Mouse (Mus musculus) hematopoietic stem cell, adult 5-6 weeks (primary cell): ENCODE data around the gene Inip. TPM values are rescaled to one million over a fixed set of nuclear protein-coding genes. Genes with fewer than 3 reads are reported as not detected.
A peak's percentile ranks its signal among the peaks of the same experiment; 100 is the strongest.

Experiments used
- ATAC-seq, 2 experiments: fragments of 125-278 bp in 1 of 2; replicated peaks in 1 of 2; 2 replicates each; pipeline ENCODE4 v1.8.0; 2016 to 2017; ENCODE audit warnings: inconsistent platforms in 2 of 2, mild to moderate bottlenecking in 2 of 2, moderate number of reproducible peaks in 2 of 2, low read depth in 1 of 2, moderate TSS enrichment in 1 of 2; ENCODE audit not compliant: low FRiP score in 2 of 2, poor library complexity in 2 of 2, severe bottlenecking in 2 of 2, insufficient read depth in 1 of 2, low TSS enrichment in 1 of 2
- total RNA-seq: library from RNA; stranded (forward); fragments of 172-1452, 232-1000 nt; gene quantifications from 2 replicates; pipeline ENCODE4 v1.2.3, GENCODE M21; 2017

Gene Inip
- total RNA-seq = 48.5 and 65.8 TPM in 2 replicates

DNA sequence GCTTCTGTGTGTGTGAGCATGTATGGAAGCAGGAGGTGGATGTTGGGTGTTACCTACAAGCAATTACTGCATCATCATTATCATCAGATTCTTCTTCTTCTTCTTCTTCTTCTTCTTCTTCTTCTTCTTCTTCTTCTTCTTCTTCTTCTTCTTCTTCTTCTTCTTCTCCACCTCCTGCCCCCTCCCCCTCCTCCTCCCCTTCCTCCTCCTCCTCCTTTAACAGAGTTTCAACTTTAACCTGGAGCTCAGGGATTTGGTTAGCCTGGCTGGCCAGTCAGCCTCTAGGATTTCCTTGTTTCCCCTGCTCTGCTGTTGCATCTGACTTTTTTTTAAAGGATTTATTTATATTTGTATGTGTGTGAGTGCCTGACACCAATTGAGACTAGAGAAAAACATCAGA is at the start of gene Inip:
Inip (minus strand) TSS at position 101 of the 400 bp plus-strand sequence.
- no peak for ATAC-seq

DNA sequence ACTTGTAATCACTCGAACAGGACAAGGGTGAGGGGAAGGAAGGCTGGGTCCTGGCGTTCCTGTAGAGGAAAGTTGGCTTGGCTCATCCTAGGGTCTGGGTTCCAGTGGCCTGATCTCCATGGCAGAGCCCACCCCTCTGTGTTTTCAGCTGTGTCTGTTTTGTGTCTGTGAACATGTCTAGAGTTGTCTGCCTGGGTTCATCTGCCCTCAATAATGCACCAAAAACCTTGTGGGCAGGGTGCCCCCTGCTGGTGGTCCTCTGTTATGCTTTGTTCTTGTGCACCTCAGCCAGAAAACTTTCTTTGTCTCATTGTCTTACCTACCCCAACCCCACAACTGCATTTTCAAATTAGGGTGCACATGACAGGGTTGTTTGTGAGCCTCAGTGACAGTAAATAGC is 48.8 kb upstream of the Inip start:
- peak; percentile 58 to 73; a peak in 3 of 4 replicates for ATAC-seq

DNA sequence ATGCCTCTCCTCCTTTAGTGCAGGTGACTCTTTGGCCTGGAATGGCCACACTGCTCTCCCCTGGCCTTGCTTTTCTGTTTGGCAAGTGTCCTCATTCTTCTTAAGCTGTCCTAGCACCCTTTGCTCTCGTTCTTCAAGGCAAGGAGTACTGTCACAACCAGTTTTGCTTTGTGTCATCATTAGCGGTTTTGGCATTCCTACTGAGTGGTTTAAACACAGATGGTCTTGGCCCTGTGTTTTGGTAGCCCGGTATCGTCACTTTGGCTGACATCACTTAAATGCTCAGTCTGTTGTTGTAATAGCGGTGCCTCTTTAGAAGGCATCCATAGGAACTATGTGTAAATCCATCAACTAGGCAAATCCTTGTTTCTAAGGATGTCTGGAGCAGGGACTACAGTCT is 46.1 kb upstream of the Inip start:
- no peak for ATAC-seq

DNA sequence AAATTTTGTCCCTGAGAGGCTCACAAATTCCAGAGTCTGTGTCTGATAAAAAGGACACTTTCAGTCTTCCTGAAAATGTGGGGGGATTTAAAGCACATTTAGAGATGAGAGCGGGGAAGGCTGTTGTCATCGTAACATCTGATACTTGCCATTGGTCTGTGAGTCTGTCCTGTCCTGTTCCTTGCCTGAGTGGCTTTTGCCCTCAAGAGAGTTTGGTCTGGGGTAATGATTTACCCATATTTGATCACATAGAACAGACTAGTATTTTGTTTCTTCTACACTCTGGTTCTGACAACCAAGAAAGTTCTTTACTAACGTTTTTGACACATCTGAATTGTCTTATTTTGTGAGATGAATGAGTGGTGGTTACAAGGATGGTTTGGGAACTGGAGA is 43.9 kb upstream of the Inip start:
- ATAC-seq = peak; percentile 14 to 20; a peak in 2 of 4 replicates

DNA sequence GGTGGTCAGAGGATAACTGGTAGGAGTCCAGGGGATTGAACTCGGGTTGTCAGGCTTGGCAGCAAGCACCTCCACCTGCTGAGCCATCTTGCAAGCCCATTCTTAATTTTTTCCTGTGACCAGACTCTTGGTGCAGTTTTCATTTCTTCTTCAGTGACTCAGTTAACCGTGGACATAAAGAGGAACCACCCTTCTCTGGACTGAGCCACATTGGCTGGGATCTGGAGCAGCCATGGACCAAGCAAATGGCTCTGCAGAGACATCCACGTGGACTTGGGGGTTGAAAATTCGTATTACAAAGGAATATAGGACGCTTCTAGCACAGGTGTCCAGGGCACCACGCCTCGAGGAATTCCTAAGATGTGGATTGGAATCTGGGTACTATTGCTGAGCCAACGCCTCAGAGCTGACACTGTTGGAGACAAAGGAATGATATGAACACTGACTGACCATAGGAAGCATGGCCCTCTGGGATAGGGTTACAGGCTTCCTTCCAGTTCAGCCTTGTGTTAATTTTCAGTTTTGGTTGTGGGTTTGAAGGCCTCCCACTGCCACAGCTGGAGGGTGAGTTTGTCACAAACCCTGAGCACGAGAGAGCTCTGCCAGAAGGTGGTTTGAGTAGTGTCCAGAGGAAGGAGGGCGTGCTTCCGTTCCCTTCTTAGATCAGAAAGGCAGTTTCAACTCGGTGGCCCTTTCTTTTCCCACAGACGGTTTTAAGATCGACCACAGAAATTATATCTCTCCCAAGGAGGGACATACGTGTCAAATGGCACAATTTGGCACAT is 43.3 kb upstream of the Inip start:
- peak; percentile 87 to 91 for ATAC-seq

DNA sequence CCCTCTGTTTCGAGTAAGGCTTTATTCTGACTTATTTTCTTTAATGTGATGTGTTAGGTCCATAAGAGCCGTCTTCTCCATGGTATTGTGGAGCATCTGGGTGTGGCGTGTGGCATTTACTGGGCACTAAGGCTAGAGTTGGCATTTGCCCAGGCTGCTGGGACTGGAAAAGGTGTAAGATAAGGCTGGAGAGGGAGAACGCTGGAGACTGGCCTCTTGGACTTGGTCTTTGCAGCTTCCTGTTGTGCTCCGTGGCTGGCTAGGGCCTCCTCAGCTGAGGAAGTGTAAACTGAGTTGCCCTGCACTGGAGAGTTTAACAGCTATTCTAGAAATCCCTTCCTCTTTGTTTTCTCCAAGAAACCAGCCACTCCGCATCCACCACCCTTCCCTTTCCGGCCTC is 36.3 kb upstream of the Inip start:
- peak; percentile 57 to 72; a peak in 3 of 4 replicates for ATAC-seq

DNA sequence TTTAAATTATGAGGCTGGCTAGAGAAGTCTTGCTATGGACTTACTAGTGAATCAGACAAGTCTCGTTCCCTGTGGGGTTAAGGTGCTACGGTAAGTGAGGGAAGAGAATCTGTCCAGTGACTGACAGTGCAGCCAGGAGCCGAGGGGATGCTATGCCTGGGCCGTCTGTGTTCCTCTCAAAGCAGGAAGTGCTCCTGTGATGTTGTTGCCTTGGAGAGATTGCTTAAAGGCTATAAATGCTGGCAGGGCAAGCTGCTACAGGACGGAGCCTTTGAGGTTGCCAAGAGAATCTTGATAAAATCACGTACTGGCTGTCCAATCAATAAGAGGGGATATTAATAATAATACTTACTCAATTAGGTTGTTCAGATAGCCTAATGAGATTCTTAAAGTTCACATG is 31.4 kb upstream of the Inip start:
- peak; percentile 30 to 54; a peak in 1 of 4 replicates for ATAC-seq

DNA sequence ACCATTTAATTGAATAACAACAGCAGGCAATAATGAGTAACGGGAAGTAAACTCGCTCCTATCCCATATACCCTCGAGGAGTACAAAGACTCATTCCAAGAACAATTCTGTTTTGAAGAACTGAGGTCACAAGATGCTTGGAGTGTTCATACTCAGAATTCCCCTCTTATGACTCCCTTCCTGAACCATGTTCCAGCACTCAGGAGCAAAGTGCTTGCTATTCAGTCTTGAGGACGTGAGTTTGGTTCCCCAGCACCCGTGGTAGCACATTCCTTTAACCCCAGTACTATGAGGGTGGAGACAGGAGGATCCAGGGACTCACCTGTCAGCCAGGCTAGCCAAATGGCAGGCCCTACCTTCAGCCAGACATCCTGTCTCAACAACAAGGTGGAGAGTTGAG is 29.6 kb upstream of the Inip start:
- ATAC-seq = no peak

DNA sequence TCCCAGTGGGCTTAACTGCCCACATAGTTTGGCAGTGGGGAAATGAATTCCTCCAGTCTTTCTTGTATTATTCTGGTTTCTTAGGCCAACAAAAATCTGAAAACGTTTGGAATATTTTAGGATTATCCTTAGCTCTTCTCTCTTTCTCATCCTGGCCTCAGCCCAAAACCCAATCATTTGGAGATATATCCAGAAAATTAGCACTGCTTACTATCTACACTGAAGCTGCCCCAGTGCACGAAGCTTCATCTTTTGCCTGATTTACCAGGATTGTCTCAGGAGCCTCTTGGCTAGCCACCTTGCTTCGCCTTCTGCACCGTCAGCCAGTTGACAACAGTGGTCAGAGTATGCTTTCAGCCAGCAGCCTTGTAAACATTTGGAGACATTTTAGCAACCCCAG is 27.7 kb upstream of the Inip start:
- no peak for ATAC-seq

DNA sequence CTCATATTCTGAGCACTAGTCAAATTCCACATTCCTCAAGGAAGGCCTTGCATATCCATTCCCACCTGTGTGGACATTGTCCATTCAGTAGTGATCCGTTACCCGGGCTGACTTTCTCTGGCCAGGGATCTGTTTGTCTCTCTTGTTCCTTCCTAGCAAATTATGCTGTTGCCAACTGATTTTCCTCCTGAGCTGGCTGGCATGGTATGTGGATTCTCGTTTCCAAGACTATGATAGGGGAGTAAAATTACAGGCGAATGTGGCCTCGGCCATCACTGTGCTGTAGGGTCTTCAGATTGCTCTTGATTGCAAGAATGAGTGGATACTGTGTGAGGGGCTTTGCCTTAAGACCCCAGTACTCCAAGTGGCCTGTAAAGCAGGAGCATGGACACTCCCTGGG is 25.0 kb upstream of the Inip start:
- ATAC-seq = no peak

DNA sequence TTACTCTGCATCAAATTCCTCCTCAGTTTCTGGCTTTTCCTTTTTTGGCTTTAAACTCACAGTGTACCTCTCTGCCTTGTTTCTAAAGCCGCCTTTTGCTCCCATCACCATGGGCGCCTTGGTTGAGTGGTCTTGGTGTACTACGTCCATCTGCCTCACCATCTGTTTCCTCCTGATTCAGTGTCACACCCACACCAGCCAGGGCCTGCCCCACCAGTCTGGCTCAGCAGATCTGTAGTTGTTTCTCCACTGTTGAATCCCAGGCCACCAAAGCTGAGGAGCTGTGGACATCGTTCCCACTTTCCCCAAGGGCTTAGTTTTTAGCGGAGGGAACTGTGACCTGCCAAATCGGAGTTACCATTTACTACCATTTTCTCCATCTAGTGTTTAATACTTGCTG is 24.2 kb upstream of the Inip start:
- peak; percentile 92 to 93 for ATAC-seq

DNA sequence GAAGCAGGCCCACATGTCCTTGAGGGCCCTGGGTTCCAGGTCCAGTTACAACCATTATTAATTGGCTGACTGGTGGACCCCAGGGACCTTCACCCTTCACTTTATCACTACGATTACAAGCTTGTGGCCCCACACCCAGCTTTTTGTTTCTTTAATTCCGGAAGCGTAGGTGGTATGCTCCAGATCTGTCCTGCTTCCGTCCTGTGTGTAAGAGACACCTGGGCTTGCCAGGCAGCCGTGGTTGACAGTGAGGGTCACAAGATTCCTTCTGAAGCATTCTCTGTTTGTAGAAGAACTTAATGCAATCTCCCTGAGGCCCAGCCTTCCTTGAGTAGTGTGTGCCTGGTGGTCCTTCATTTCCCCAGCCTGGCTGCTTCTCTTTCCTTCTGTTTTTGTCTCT is 23.5 kb upstream of the Inip start:
- ATAC-seq = no peak

DNA sequence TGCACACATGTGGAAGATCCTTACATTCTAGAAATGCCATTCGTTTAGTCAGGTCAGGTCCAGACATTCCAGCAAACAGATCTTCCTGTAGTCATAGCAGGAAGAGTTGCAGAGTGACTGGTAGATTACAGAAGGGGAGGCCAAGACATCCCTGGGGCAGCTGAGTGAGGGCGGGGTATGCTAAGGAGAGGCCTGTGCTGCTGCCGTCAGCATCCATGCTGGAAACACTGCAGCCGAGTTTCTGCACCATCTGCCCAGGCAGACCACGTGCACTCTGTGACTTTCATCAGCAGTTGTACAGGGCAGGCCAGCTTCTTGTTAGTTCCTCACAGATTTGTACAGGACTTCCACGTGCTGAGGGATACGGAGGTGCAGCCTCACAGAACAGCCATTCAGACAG is 22.1 kb upstream of the Inip start:
- ATAC-seq = no peak

DNA sequence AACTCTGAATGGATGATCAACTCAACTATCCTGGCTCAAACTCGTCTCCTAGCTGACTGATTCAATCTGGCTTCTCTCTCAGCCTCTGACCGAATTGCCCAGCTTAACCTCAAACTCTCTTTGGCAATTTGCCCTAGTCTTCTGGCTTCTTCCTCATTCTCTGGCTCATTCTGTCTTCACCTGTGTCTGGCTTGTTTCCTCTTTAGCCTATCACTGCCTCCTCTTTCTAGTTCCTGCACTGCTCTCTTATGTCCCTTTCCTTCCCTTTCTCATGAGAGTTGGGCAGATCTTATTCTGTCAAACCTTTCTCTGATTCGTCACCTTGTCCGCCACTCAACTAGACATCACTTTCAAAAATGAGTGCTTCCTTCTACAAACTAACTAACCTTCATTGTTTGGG is 20.7 kb upstream of the Inip start:
- 0 out of 4 replicates have a peak, but pooled peaks of 1 of the 2 experiments have one; percentile 10 for ATAC-seq

DNA sequence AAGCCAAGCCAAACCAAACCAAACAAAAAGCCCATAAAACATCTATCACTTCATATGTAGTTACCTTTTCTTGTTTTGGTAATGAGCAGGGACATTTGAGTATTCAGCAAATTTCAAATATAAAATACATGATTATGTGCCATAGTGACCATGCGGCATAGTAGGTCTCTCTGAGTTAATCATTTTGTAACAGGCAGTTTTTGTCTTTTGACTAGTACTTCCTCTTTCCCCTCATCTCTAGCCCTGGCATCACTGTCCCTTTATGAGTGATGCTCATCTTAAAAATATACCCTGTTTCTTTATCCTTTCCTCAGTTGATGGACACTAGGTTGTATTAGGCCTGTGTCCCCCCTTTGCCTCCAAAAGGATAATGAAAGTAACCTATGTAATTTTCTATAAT is 20.1 kb upstream of the Inip start:
- ATAC-seq = no peak

DNA sequence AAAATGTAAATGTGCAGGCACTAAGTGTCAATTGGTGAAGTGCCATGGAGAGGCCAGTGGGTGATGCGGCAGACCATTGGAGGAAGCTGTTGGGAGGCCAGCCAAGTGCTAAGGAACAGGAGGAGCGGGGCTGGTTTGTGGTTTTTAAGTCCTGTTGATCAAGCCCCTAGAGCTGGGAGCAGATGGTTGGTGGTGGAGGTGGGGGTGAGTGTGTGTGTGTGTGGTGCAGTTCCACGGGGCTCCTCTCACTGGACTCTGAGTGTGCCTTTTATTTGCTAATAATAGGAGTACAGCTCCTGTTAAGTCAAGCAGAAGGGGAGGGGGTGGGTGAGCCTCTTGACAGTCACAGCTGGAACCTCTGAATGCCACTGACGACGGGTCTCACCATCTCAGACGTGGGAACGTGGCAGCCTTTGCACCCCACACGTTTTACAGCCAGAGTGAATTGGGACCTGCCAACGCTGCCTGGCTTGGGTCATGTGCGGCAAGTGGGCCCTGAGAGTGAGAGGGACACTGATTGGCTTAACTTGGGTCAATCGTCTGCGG is 18.2 kb upstream of the Inip start:
- ATAC-seq = peak; percentile 80 to 81

DNA sequence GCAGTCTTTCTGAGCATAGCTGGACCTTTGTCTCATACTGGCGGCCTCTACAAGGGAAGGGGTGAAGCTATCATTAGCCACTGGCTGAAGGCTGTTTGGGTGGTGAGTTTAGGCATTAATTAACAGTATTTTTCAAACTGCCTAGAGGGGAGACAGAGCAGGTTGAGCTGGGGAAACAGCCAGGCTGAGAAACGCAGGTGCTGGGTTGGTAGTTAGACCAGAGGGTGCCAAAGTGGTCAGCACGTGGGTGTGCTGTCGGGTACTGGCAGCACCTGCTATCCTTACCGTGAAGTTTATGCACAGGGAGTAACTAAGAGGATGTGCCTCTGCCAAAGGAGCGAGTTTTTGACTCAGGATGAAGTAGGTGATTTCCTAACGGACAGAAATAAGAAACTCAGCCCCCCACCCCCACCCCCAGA is 17.7 kb upstream of the Inip start:
- peak; percentile 33 to 37 for ATAC-seq

DNA sequence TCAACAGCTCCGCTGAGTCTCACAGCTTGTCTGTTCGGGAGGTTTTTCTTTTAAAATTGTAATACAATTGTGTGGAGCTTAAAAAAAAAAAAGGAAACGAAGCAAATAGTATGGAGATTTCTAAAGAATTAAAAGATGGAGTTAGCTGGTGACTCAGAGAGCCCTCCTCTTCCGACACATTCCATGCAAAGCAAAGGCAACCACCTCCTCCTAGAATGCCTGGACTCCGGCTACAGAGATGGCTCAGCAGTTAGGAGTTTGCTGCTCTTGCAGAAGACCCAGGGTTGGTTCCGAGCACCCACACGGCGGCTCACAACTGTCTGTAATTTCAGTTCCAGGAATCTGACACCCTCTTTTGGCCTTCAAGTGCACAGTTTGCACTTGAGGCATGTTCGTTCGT is 17.1 kb upstream of the Inip start:
- ATAC-seq = no peak

DNA sequence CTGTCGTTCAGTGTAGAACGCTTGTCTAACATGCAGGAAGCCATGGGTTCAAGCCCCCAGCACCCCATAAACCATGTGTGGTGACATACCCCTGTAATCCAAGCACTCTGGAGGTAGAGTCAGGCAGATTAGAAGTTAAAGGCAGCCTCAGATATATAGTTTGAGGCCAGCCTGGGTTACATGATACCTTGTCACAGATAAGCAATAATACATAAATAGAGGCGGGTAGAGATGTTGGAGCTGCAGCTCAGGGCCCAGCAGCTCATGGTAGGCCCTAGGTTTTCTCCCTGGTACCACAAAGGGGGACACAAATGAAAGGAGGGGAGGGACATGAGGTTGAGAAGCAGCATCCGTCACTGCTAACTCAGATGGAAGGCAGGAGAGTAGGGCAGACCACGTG is 16.4 kb upstream of the Inip start:
- ATAC-seq = no peak
